Comparison of ENCODE assay signal across 9 mouse cellular contexts in genomic region chr7:28930320-28931031, GRCm38 (mm10). TPM values are rescaled to one million over a fixed set of nuclear protein-coding genes. Genes with fewer than 3 reads are reported as not detected.
DNase-seq lines count a peak whose midpoint lies in the region; ATAC-seq lines count a peak whose summit lies in the region.
"Had no signal": no experiment of that assay in that cellular context is flagged by ENCODE, and none has a peak within 500 bp of the region (broad histone marks: within the 10 kb centered on the region; RNA-seq: fewer than 3 reads in every experiment).

No protein-coding gene starts in this region.

- peaks cover 50% of the 10 kb centered on the region for H3K4me1 ChIP-seq in kidney, embryonic 14.5 days (ENCODE audit: control insufficient read depth, insufficient read depth, low read length)
- H3K4me1 ChIP-seq in brown adipose tissue, adult 24 weeks (ENCODE audit: control insufficient read depth, insufficient read depth, insufficient read length, low read length): peaks cover 67% of the 10 kb centered on the region
- H3K4me1 ChIP-seq in limb, embryonic 12.5 days (replicated peaks): peaks cover 56% of the 10 kb centered on the region
- H3K4me1 ChIP-seq in midbrain, embryonic 11.5 days (ENCODE audit: control insufficient read depth, insufficient read depth, low read length): no peaks in the 10 kb centered on the region

- H3K4me2 ChIP-seq in kidney, embryonic 14.5 days (replicated peaks; ENCODE audit: low read depth, low read length): no peak overlapping the region
- no peak overlapping the region for H3K4me2 ChIP-seq in limb, embryonic 12.5 days
- no peak overlapping the region for H3K4me2 ChIP-seq in midbrain, embryonic 11.5 days

- no peaks in the 10 kb centered on the region; the same call in 1 of the 2 replicates for H3K36me3 ChIP-seq in kidney, embryonic 14.5 days (ENCODE audit: control insufficient read depth, insufficient read depth, low read length)
- peaks cover 13% of the 10 kb centered on the region for H3K36me3 ChIP-seq in limb, embryonic 12.5 days
- H3K36me3 ChIP-seq in midbrain, embryonic 11.5 days (ENCODE audit: control insufficient read depth, insufficient read depth, low read length): no peaks in the 10 kb centered on the region

- H3K27me3 ChIP-seq in kidney, embryonic 14.5 days (ENCODE audit: control insufficient read depth, insufficient read depth, low read length): no peaks in the 10 kb centered on the region
- no peaks in the 10 kb centered on the region for H3K27me3 ChIP-seq in limb, embryonic 12.5 days
- no peaks in the 10 kb centered on the region for H3K27me3 ChIP-seq in midbrain, embryonic 11.5 days (ENCODE audit: control insufficient read depth, insufficient read depth, low read length)

- H3K27ac ChIP-seq in kidney, embryonic 14.5 days (ENCODE audit: low read depth, low read length): peak overlapping the region; percentile 38
- peak overlapping the region; percentile 57 for H3K27ac ChIP-seq in brown adipose tissue, adult 24 weeks (replicated peaks; ENCODE audit: low read depth, low read length)
- peak overlapping the region; percentile 87 for H3K27ac ChIP-seq in limb, embryonic 12.5 days
- no peak overlapping the region for H3K27ac ChIP-seq in midbrain, embryonic 11.5 days (ENCODE audit: low read depth, low read length)

- WGBS in kidney, embryonic 14.5 days: 39% methylated on average over 5 of the region's 5 CpGs
- 49% methylated on average over 5 of the region's 5 CpGs for WGBS in limb, embryonic 12.5 days
- WGBS in midbrain, embryonic 11.5 days: 72% methylated on average over 5 of the region's 5 CpGs

- no peak overlapping the region for H3K4me3 ChIP-seq in kidney, embryonic 14.5 days (ENCODE audit: low read length)
- H3K4me3 ChIP-seq in brown adipose tissue, adult 24 weeks (ENCODE audit: insufficient read depth, low read depth, low read length): no peak overlapping the region
- no peak overlapping the region for H3K4me3 ChIP-seq in limb, embryonic 12.5 days (replicated peaks)
- no peak overlapping the region for H3K4me3 ChIP-seq in midbrain, embryonic 11.5 days (ENCODE audit: low read depth, low read length)

- no peak for ATAC-seq in kidney, embryonic 14.5 days (ENCODE audit: low FRiP score, low TSS enrichment)
- ATAC-seq in limb, embryonic 12.5 days (ENCODE audit: insufficient number of reproducible peaks, insufficient read depth, low FRiP score, low TSS enrichment, low read depth): no peak
- no peak for ATAC-seq in midbrain, embryonic 11.5 days (ENCODE audit: low FRiP score)
- ATAC-seq: midbrain, embryonic 16.5 days had no signal

- 0 out of 2 replicates have a peak overlapping the region, but pooled peaks have one; percentile 12 for H3K9ac ChIP-seq in kidney, embryonic 14.5 days (ENCODE audit: low read depth, low read length)
- H3K9ac ChIP-seq in limb, embryonic 12.5 days (replicated peaks): no peak overlapping the region
- no peak overlapping the region for H3K9ac ChIP-seq in midbrain, embryonic 11.5 days (ENCODE audit: low read length)

- H3K9me3 ChIP-seq in kidney, embryonic 14.5 days (ENCODE audit: control insufficient read depth, low read length): no peaks in the 10 kb centered on the region
- no peaks in the 10 kb centered on the region for H3K9me3 ChIP-seq in limb, embryonic 12.5 days
- no peaks in the 10 kb centered on the region for H3K9me3 ChIP-seq in midbrain, embryonic 11.5 days (ENCODE audit: control insufficient read depth, low read length)

- peak; percentile 44 for DNase-seq in adrenal gland, postnatal 14 days
- DNase-seq in adrenal gland, adult 18-20 months (ENCODE audit: low spot score in 2 of 2): no peak
- DNase-seq in kidney, postnatal 36 days: no peak
- no peak for DNase-seq in midbrain, embryonic 11.5 days (ENCODE audit: low spot score, missing footprints)
- no peak for DNase-seq in cerebellum, postnatal 10 days

RNA-seq across cellular contexts. Expression of gene Actn4, which starts 31.7 kb away (rescaled TPM):
- total RNA-seq in adrenal gland, postnatal 14 days (2021): 271 and 282 TPM in 2 replicates
- total RNA-seq in adrenal gland, adult 18-20 months (2021): 100 to 1,000 TPM; 197 to 233 TPM
- polyA plus RNA-seq in kidney, embryonic 14.5 days (2014; fragmentation: Nextera tagmentation; extraction: Ambion mirVana): 176 and 239 TPM in 2 replicates
- 122 and 135 TPM in 2 replicates for polyA plus RNA-seq in brown adipose tissue, adult 24 weeks (2012; ENCODE audit: insufficient read depth, insufficient read length, missing spikeins)
- 269 and 283 TPM in 2 replicates for polyA plus RNA-seq in limb, embryonic 12.5 days (2016; fragmentation: Nextera tagmentation; extraction: Ambion mirVana)
- polyA plus RNA-seq in midbrain, embryonic 11.5 days (2014; fragmentation: Nextera tagmentation; extraction: Ambion mirVana): 141 and 144 TPM in 2 replicates

RNA-seq across cellular contexts. Expression of gene Capn12, which starts 49.3 kb away (rescaled TPM):
- total RNA-seq in adrenal gland, postnatal 14 days (2021): 0.19 and 0.60 TPM in 2 replicates
- total RNA-seq in adrenal gland, adult 18-20 months (2021): under 1 TPM; 0.16 to 0.17 TPM
- 0.51 and 0.64 TPM in 2 replicates for polyA plus RNA-seq in kidney, embryonic 14.5 days (2014; fragmentation: Nextera tagmentation; extraction: Ambion mirVana)
- 0.63 and 0.71 TPM in 2 replicates for polyA plus RNA-seq in brown adipose tissue, adult 24 weeks (2012; ENCODE audit: insufficient read depth, insufficient read length, missing spikeins)
- 0.26 and 0.29 TPM in 2 replicates for polyA plus RNA-seq in limb, embryonic 12.5 days (2016; fragmentation: Nextera tagmentation; extraction: Ambion mirVana)
- 0.17 and 0.42 TPM in 2 replicates for polyA plus RNA-seq in midbrain, embryonic 11.5 days (2014; fragmentation: Nextera tagmentation; extraction: Ambion mirVana)

RNA-seq across cellular contexts. Expression of gene Eif3k, which starts 51.2 kb away (rescaled TPM):
- total RNA-seq in adrenal gland, postnatal 14 days (2021): 233 and 240 TPM in 2 replicates
- 100 to 1,000 TPM; 227 to 253 TPM for total RNA-seq in adrenal gland, adult 18-20 months (2021)
- polyA plus RNA-seq in kidney, embryonic 14.5 days (2014; fragmentation: Nextera tagmentation; extraction: Ambion mirVana): 458 and 497 TPM in 2 replicates
- 165 and 216 TPM in 2 replicates for polyA plus RNA-seq in brown adipose tissue, adult 24 weeks (2012; ENCODE audit: insufficient read depth, insufficient read length, missing spikeins)
- 438 and 440 TPM in 2 replicates for polyA plus RNA-seq in limb, embryonic 12.5 days (2016; fragmentation: Nextera tagmentation; extraction: Ambion mirVana)
- polyA plus RNA-seq in midbrain, embryonic 11.5 days (2014; fragmentation: Nextera tagmentation; extraction: Ambion mirVana): 392 and 400 TPM in 2 replicates

RNA-seq across cellular contexts. Expression of gene Map4k1, which starts 51.4 kb away (rescaled TPM):
- 1.8 and 7.9 TPM in 2 replicates for total RNA-seq in adrenal gland, postnatal 14 days (2021)
- 1 to 10 TPM in 1 of 2 experiments, under 1 TPM in 1; 0.96 to 2.4 TPM for total RNA-seq in adrenal gland, adult 18-20 months (2021)
- 9.8 and 12.6 TPM in 2 replicates for polyA plus RNA-seq in kidney, embryonic 14.5 days (2014; fragmentation: Nextera tagmentation; extraction: Ambion mirVana)
- 0.63 and 1.4 TPM in 2 replicates for polyA plus RNA-seq in brown adipose tissue, adult 24 weeks (2012; ENCODE audit: insufficient read depth, insufficient read length, missing spikeins)
- 10.9 and 11.9 TPM in 2 replicates for polyA plus RNA-seq in limb, embryonic 12.5 days (2016; fragmentation: Nextera tagmentation; extraction: Ambion mirVana)
- polyA plus RNA-seq in midbrain, embryonic 11.5 days (2014; fragmentation: Nextera tagmentation; extraction: Ambion mirVana): 4.1 and 5.5 TPM in 2 replicates
